Mouse (Mus musculus) liver, embryonic 11.5 days (tissue): ENCODE measurements around the gene Trp63. TPM values are rescaled to one million over a fixed set of nuclear protein-coding genes. Genes with fewer than 3 reads are reported as not detected.

Experiments
- ATAC-seq: fragments of 200-750 bp; cut with Nextera tagmentation; replicated peaks from 2 replicates; pipeline ENCODE4 v1.8.0; 2017; ENCODE audit warnings: moderate number of reproducible peaks, mild to moderate bottlenecking, moderate TSS enrichment, moderate library complexity; ENCODE audit not compliant: low FRiP score
- DNase-seq: peaks from one replicate; pipeline ENCODE4 v3.0.0-alpha.2; 2017; ENCODE audit warnings: low spot score
- H3K27ac ChIP-seq: fragments of 300-500 bp; sonication (generic); 2 replicates; pipeline ENCODE4 v1.5.1; 2014; ENCODE audit warnings: mild to moderate bottlenecking, low read depth, low read length, control low read depth
- H3K27me3 ChIP-seq: fragments of 300-500 bp; sonication (generic); replicated peaks from 2 replicates; pipeline ENCODE4 v1.6.1; 2014; ENCODE audit warnings: low read length, mixed read lengths; ENCODE audit not compliant: control insufficient read depth, insufficient read depth
- H3K36me3 ChIP-seq: fragments of 300-500 bp; sonication (generic); 2 replicates; pipeline ENCODE4 v1.6.1; 2014; ENCODE audit warnings: mild to moderate bottlenecking, low read length, moderate library complexity, mixed read lengths; ENCODE audit not compliant: control insufficient read depth, insufficient read depth
- H3K4me1 ChIP-seq: fragments of 300-500 bp; sonication (generic); replicated peaks from 2 replicates; pipeline ENCODE4 v1.6.1; 2014; ENCODE audit warnings: low read length, mixed read lengths; ENCODE audit not compliant: control insufficient read depth, insufficient read depth
- H3K4me2 ChIP-seq: fragments of 300-500 bp; sonication (generic); 2 replicates; pipeline ENCODE4 v1.6.1; 2014; ENCODE audit warnings: mild to moderate bottlenecking, control low read depth, moderate library complexity
- H3K4me3 ChIP-seq: fragments of 300-500 bp; sonication (generic); 2 replicates; pipeline ENCODE4 v1.5.1; 2014; ENCODE audit warnings: low read depth, low read length, control low read depth
- H3K9ac ChIP-seq: fragments of 300-500 bp; sonication (generic); 2 replicates; pipeline ENCODE4 v1.6.1; 2014; ENCODE audit warnings: low read depth, low read length, control low read depth
- H3K9me3 ChIP-seq: fragments of 300-500 bp; sonication (generic); 2 replicates; pipeline ENCODE4 v1.6.1; 2016; ENCODE audit warnings: low read length, inconsistent platforms, mixed read lengths; ENCODE audit not compliant: control insufficient read depth
- WGBS: fragments of 180-500 bp; shearing (Covaris S2); extraction: QIAGEN DNeasy Blood & Tissue Kit; methylation state at CpG from one replicate; pipeline ENCODE4 v1.1.7; 2014; 5-methylcytosine and 5-hydroxymethylcytosine counted together
- polyA plus RNA-seq: library from polyadenylated mRNA; unstranded; fragments of >200 nt; fragmentation: Nextera tagmentation; extraction: Ambion mirVana; gene quantifications from 2 replicates; pipeline ENCODE4 v1.2.1, GENCODE M21; 2014

Trp63 gene
- polyA plus RNA-seq, 1 experiment from 2014 or later = 0.52 TPM

- DNase-seq = no peak
- Histone ChIP-seq H3K4me1 (no peaks in the 10 kb centered on the region), H3K4me3 (no peak overlapping the region), H3K9ac (no peak overlapping the region), H3K27me3 (no peaks in the 10 kb centered on the region), H3K36me3 (no peaks in the 10 kb centered on the region), H3K4me2 (no peak overlapping the region), H3K9me3 (no peaks in the 10 kb centered on the region), H3K27ac (no peak overlapping the region)
- no peak for ATAC-seq
- WGBS = 48% methylated on average over 5 of the region's 5 CpGs
Observed at GRCm38 (mm10) chr16:25690612-25691011, 7.0 kb downstream of the Trp63 start.

- no peaks in the 10 kb centered on the region for H3K27me3 ChIP-seq
- no peak for ATAC-seq
- H3K36me3 ChIP-seq = no peaks in the 10 kb centered on the region
- H3K4me3 ChIP-seq = no peak overlapping the region
- no peak overlapping the region for H3K9ac ChIP-seq
- DNase-seq = no peak
- no peak overlapping the region for H3K27ac ChIP-seq
- 77% methylated on average over 2 of the region's 2 CpGs for WGBS
- no peaks in the 10 kb centered on the region for H3K4me1 ChIP-seq
- no peaks in the 10 kb centered on the region for H3K9me3 ChIP-seq
- no peak overlapping the region for H3K4me2 ChIP-seq
Observed at GRCm38 (mm10) chr16:25701252-25701651, 17.7 kb downstream of the Trp63 start.

- ATAC-seq = no peak
- H3K4me1 ChIP-seq = no peaks in the 10 kb centered on the region
- H3K4me3 ChIP-seq = no peak overlapping the region
- no peak overlapping the region for H3K27ac ChIP-seq
- no peaks in the 10 kb centered on the region for H3K9me3 ChIP-seq
- DNase-seq = no peak
- H3K36me3 ChIP-seq = no peaks in the 10 kb centered on the region
- no peak overlapping the region for H3K4me2 ChIP-seq
- no peaks in the 10 kb centered on the region for H3K27me3 ChIP-seq
- H3K9ac ChIP-seq = no peak overlapping the region
Observed at GRCm38 (mm10) chr16:25706260-25706659, 22.7 kb downstream of the Trp63 start.

- no peak for ATAC-seq
- H3K4me2 ChIP-seq = no peak overlapping the region
- H3K9ac ChIP-seq = no peak overlapping the region
- 81% methylated on average over 3 of the region's 3 CpGs for WGBS
- H3K27me3 ChIP-seq = no peaks in the 10 kb centered on the region
- H3K27ac ChIP-seq = no peak overlapping the region
- H3K36me3 ChIP-seq = no peaks in the 10 kb centered on the region
- no peak overlapping the region for H3K4me3 ChIP-seq
- no peak for DNase-seq
- no peaks in the 10 kb centered on the region for H3K4me1 ChIP-seq
- H3K9me3 ChIP-seq = no peaks in the 10 kb centered on the region
Observed at GRCm38 (mm10) chr16:25715790-25716189, 32.2 kb downstream of the Trp63 start.

- H3K9ac ChIP-seq = no peak overlapping the region
- ATAC-seq = no peak
- H3K9me3 ChIP-seq = no peaks in the 10 kb centered on the region
- no peak overlapping the region for H3K4me2 ChIP-seq
- no peak overlapping the region for H3K27ac ChIP-seq
- 72% methylated on average over 5 of the region's 5 CpGs for WGBS
- H3K4me3 ChIP-seq = no peak overlapping the region
- H3K36me3 ChIP-seq = no peaks in the 10 kb centered on the region
- DNase-seq = no peak
- no peaks in the 10 kb centered on the region for H3K27me3 ChIP-seq
- no peaks in the 10 kb centered on the region for H3K4me1 ChIP-seq
Observed at GRCm38 (mm10) chr16:25723131-25723530, 39.6 kb downstream of the Trp63 start.

- ATAC-seq (no peak), DNase-seq (no peak)
- no peak overlapping the region for H3K9ac ChIP-seq
- no peak overlapping the region for H3K4me3 ChIP-seq
- no peaks in the 10 kb centered on the region for H3K27me3 ChIP-seq
- no peaks in the 10 kb centered on the region for H3K4me1 ChIP-seq
- no peak overlapping the region for H3K27ac ChIP-seq
- H3K4me2 ChIP-seq = no peak overlapping the region
- H3K9me3 ChIP-seq = no peaks in the 10 kb centered on the region
- WGBS = 75% methylated on average over 5 of the region's 5 CpGs
- H3K36me3 ChIP-seq = no peaks in the 10 kb centered on the region
Observed at GRCm38 (mm10) chr16:25727001-25727400, 43.4 kb downstream of the Trp63 start.

- no peaks in the 10 kb centered on the region for H3K9me3 ChIP-seq
- no peak overlapping the region for H3K4me2 ChIP-seq
- no peak overlapping the region for H3K4me3 ChIP-seq
- no peak overlapping the region for H3K27ac ChIP-seq
- H3K36me3 ChIP-seq = no peaks in the 10 kb centered on the region
- DNase-seq = no peak
- no peaks in the 10 kb centered on the region for H3K27me3 ChIP-seq
- no peak for ATAC-seq
- H3K4me1 ChIP-seq = no peaks in the 10 kb centered on the region
- no peak overlapping the region for H3K9ac ChIP-seq
- 48% methylated on average over 7 of the region's 7 CpGs for WGBS
Observed at GRCm38 (mm10) chr16:25727957-25728506, 44.5 kb downstream of the Trp63 start.

- no peaks in the 10 kb centered on the region for H3K36me3 ChIP-seq
Observed at GRCm38 (mm10) chr16:25736912-25737311, 53.3 kb downstream of the Trp63 start.

GRCm38 (mm10) chr16:25737623-25738050 lies 54.1 kb downstream of the Trp63 start:
- no peaks in the 10 kb centered on the region for H3K36me3 ChIP-seq
- ATAC-seq = no peak
- no peak for DNase-seq
- H3K9ac ChIP-seq = no peak overlapping the region
- H3K27me3 ChIP-seq = no peaks in the 10 kb centered on the region
- no peak overlapping the region for H3K4me2 ChIP-seq
- no peaks in the 10 kb centered on the region for H3K9me3 ChIP-seq
- 72% methylated on average over 6 of the region's 6 CpGs for WGBS
- no peak overlapping the region for H3K27ac ChIP-seq
- no peak overlapping the region for H3K4me3 ChIP-seq
- no peaks in the 10 kb centered on the region for H3K4me1 ChIP-seq

More at GRCm38 (mm10) chr16:25736912-25737311, 53.3 kb downstream of the Trp63 start:
- Histone ChIP-seq H3K9ac (no peak overlapping the region), H3K9me3 (no peaks in the 10 kb centered on the region), H3K27me3 (no peaks in the 10 kb centered on the region), H3K4me2 (no peak overlapping the region), H3K27ac (no peak overlapping the region), H3K4me1 (no peaks in the 10 kb centered on the region), H3K4me3 (no peak overlapping the region)
- DNase-seq = no peak
- WGBS = 74% methylated on average over 3 of the region's 3 CpGs
- no peak for ATAC-seq
